Mouse (Mus musculus) neural tube, embryonic 15.5 days (tissue): Measurements from ENCODE around the gene Dmrtb1. TPM values are rescaled to one million over a fixed set of nuclear protein-coding genes. Genes with fewer than 3 reads are reported as not detected.

Experiments used
- ATAC-seq: fragments of 200-750 bp; cut with Nextera tagmentation; 2 replicates; pipeline ENCODE4 v1.8.0; 2017; ENCODE audit warnings: mild to moderate bottlenecking, moderate TSS enrichment, moderate library complexity; ENCODE audit not compliant: low FRiP score
- H3K27ac ChIP-seq: fragments of 300-500 bp; sonication (generic); replicated peaks from 2 replicates; pipeline ENCODE4 v1.5.1; 2015; ENCODE audit warnings: mild to moderate bottlenecking, inconsistent platforms
- H3K27me3 ChIP-seq: fragments of 300-500 bp; sonication (generic); replicated peaks from 2 replicates; pipeline ENCODE4 v1.6.1; 2015; ENCODE audit warnings: inconsistent platforms
- H3K36me3 ChIP-seq: fragments of 300-500 bp; sonication (generic); 2 replicates; pipeline ENCODE4 v1.6.1; 2015; ENCODE audit warnings: inconsistent platforms
- H3K4me1 ChIP-seq: fragments of 300-500 bp; sonication (generic); 2 replicates; pipeline ENCODE4 v1.6.1; 2015; ENCODE audit warnings: inconsistent platforms
- H3K4me2 ChIP-seq: fragments of 300-500 bp; sonication (generic); 2 replicates; pipeline ENCODE4 v1.6.1; 2015; ENCODE audit warnings: inconsistent platforms, mild to moderate bottlenecking, moderate library complexity
- H3K4me3 ChIP-seq: fragments of 300-500 bp; sonication (generic); replicated peaks from 2 replicates; pipeline ENCODE4 v1.5.1; 2015; ENCODE audit warnings: mild to moderate bottlenecking, inconsistent platforms
- H3K9ac ChIP-seq: fragments of 300-500 bp; sonication (generic); replicated peaks from 2 replicates; pipeline ENCODE4 v1.6.1; 2015; ENCODE audit warnings: mild to moderate bottlenecking, inconsistent platforms
- H3K9me3 ChIP-seq: fragments of 300-500 bp; sonication (generic); replicated peaks from 2 replicates; pipeline ENCODE4 v1.6.1; 2016; ENCODE audit warnings: inconsistent platforms
- WGBS: fragments of 180-500 bp; shearing (Covaris S2); methylation state at CpG from one replicate; pipeline ENCODE4 v1.1.7; 2015; ENCODE audit warnings: mixed read lengths; 5-methylcytosine and 5-hydroxymethylcytosine counted together
- polyA plus RNA-seq: library from polyadenylated mRNA; unstranded; fragments of >200 nt; fragmentation: Nextera tagmentation; extraction: Ambion mirVana; gene quantifications from 2 replicates; pipeline ENCODE4 v1.2.1, GENCODE M21; 2015

Dmrtb1 gene
- polyA plus RNA-seq, 1 experiment from 2014 or later = 9.0 TPM

- Histone ChIP-seq H3K9me3 (no peaks in the 10 kb centered on the region), H3K4me3 (no peak overlapping the region), H3K4me1 (peaks cover 20% of the 10 kb centered on the region), H3K9ac (0 out of 2 replicates have a peak overlapping the region, but pooled peaks have one; percentile 20), H3K27ac (peak overlapping the region; percentile 56), H3K27me3 (no peaks in the 10 kb centered on the region), H3K36me3 (no peaks in the 10 kb centered on the region), H3K4me2 (peak overlapping the region; percentile 13)
- ATAC-seq = peak; percentile 52
- WGBS = 21% methylated on average over 15 of the region's 15 CpGs
These were observed 3.5 kb downstream of the Dmrtb1 start for GRCm38 (mm10) chr4:107680311-107681098.

GRCm38 (mm10) chr4:107675645-107676044 lies 8.4 kb downstream of the Dmrtb1 start:
- H3K9ac ChIP-seq = no peak overlapping the region
- 68% methylated on average over 10 of the region's 10 CpGs for WGBS
- no peak for ATAC-seq
- H3K4me3 ChIP-seq = no peak overlapping the region
- no peak overlapping the region for H3K4me2 ChIP-seq
- H3K4me1 ChIP-seq = peaks cover 26% of the 10 kb centered on the region
- no peaks in the 10 kb centered on the region for H3K9me3 ChIP-seq
- H3K36me3 ChIP-seq = no peaks in the 10 kb centered on the region
- no peaks in the 10 kb centered on the region for H3K27me3 ChIP-seq
- H3K27ac ChIP-seq = no peak overlapping the region

GRCm38 (mm10) chr4:107674322-107674644 lies 9.7 kb downstream of the Dmrtb1 start:
- no peaks in the 10 kb centered on the region for H3K36me3 ChIP-seq
- peak; percentile 35; the same call in 1 of the 2 replicates for ATAC-seq
- H3K9ac ChIP-seq = 0 out of 2 replicates have a peak overlapping the region, but pooled peaks have one; percentile 5
- WGBS = 35% methylated on average over 5 of the region's 5 CpGs
- peak overlapping the region; percentile 47 for H3K4me2 ChIP-seq
- H3K27ac ChIP-seq = peak overlapping the region; percentile 87
- peak overlapping the region; percentile 16; the same call in 1 of the 2 replicates for H3K4me3 ChIP-seq
- H3K4me1 ChIP-seq = peaks cover 20% of the 10 kb centered on the region
- H3K27me3 ChIP-seq = no peaks in the 10 kb centered on the region
- H3K9me3 ChIP-seq = no peaks in the 10 kb centered on the region

- H3K27ac ChIP-seq = peak overlapping the region; percentile 87
- peak; percentile 93 for ATAC-seq
- H3K9me3 ChIP-seq = no peaks in the 10 kb centered on the region
- H3K27me3 ChIP-seq = no peaks in the 10 kb centered on the region
- 9% methylated on average over 23 of the region's 23 CpGs for WGBS
- peaks cover 20% of the 10 kb centered on the region for H3K4me1 ChIP-seq
- no peak overlapping the region for H3K9ac ChIP-seq
- no peaks in the 10 kb centered on the region for H3K36me3 ChIP-seq
- H3K4me2 ChIP-seq = peak overlapping the region; percentile 47
- peak overlapping the region; percentile 16; the same call in 1 of the 2 replicates for H3K4me3 ChIP-seq
These were observed 10.2 kb downstream of the Dmrtb1 start for GRCm38 (mm10) chr4:107673638-107674321.

- 55% methylated on average over 5 of the region's 5 CpGs for WGBS
- peaks cover 20% of the 10 kb centered on the region for H3K4me1 ChIP-seq
- ATAC-seq = no peak
These were observed 13.3 kb downstream of the Dmrtb1 start for GRCm38 (mm10) chr4:107670731-107671130.

GRCm38 (mm10) chr4:107668514-107668913 lies 15.5 kb downstream of the Dmrtb1 start:
- no peak overlapping the region for H3K4me3 ChIP-seq
- H3K9me3 ChIP-seq = no peaks in the 10 kb centered on the region
- peaks cover 11% of the 10 kb centered on the region for H3K4me1 ChIP-seq
- 92% methylated on average over 2 of the region's 2 CpGs for WGBS
- no peak overlapping the region for H3K27ac ChIP-seq
- no peaks in the 10 kb centered on the region for H3K27me3 ChIP-seq
- no peak overlapping the region for H3K9ac ChIP-seq
- ATAC-seq = no peak
- no peaks in the 10 kb centered on the region for H3K36me3 ChIP-seq
- no peak overlapping the region for H3K4me2 ChIP-seq

More at GRCm38 (mm10) chr4:107670731-107671130, 13.3 kb downstream of the Dmrtb1 start:
- Histone ChIP-seq H3K27ac (0 out of 2 replicates have a peak overlapping the region, but pooled peaks have one; percentile 9), H3K9me3 (no peaks in the 10 kb centered on the region), H3K4me3 (no peak overlapping the region), H3K36me3 (no peaks in the 10 kb centered on the region), H3K4me2 (no peak overlapping the region), H3K9ac (no peak overlapping the region), H3K27me3 (no peaks in the 10 kb centered on the region)

GRCm38 (mm10) chr4:107660649-107661048 lies 23.4 kb downstream of the Dmrtb1 start:
- Histone ChIP-seq H3K4me3 (no peak overlapping the region), H3K4me2 (no peak overlapping the region), H3K36me3 (no peaks in the 10 kb centered on the region), H3K4me1 (no peaks in the 10 kb centered on the region), H3K9ac (no peak overlapping the region), H3K9me3 (no peaks in the 10 kb centered on the region), H3K27me3 (no peaks in the 10 kb centered on the region), H3K27ac (no peak overlapping the region)
- WGBS = 86% methylated on average over 11 of the region's 11 CpGs
- no peak for ATAC-seq

GRCm38 (mm10) chr4:107653280-107653643 lies 30.8 kb downstream of the Dmrtb1 start:
- WGBS = 79% methylated on average over 5 of the region's 5 CpGs
- no peak; the same call in 1 of the 2 replicates for ATAC-seq
- Histone ChIP-seq H3K27ac (no peak overlapping the region), H3K9ac (no peak overlapping the region), H3K4me1 (peaks cover 20% of the 10 kb centered on the region), H3K27me3 (no peaks in the 10 kb centered on the region), H3K4me2 (no peak overlapping the region), H3K36me3 (no peaks in the 10 kb centered on the region), H3K4me3 (no peak overlapping the region), H3K9me3 (no peaks in the 10 kb centered on the region)

- no peak overlapping the region for H3K27ac ChIP-seq
- H3K9ac ChIP-seq = no peak overlapping the region
- peak; percentile 89 for ATAC-seq
- no peak overlapping the region for H3K4me3 ChIP-seq
- peaks cover 20% of the 10 kb centered on the region for H3K4me1 ChIP-seq
- H3K4me2 ChIP-seq = 0 out of 2 replicates have a peak overlapping the region, but pooled peaks have one; percentile 22
- no peaks in the 10 kb centered on the region for H3K9me3 ChIP-seq
- 16% methylated on average over 7 of the region's 7 CpGs for WGBS
- H3K36me3 ChIP-seq = no peaks in the 10 kb centered on the region
- H3K27me3 ChIP-seq = no peaks in the 10 kb centered on the region
These were observed 31.3 kb downstream of the Dmrtb1 start for GRCm38 (mm10) chr4:107652598-107653279.

- no peaks in the 10 kb centered on the region for H3K9me3 ChIP-seq
- H3K4me2 ChIP-seq = peak overlapping the region; percentile 13
- H3K4me1 ChIP-seq = peaks cover 20% of the 10 kb centered on the region
- no peak overlapping the region for H3K27ac ChIP-seq
- H3K9ac ChIP-seq = no peak overlapping the region
- no peak for ATAC-seq
- no peaks in the 10 kb centered on the region for H3K27me3 ChIP-seq
- H3K4me3 ChIP-seq = no peak overlapping the region
- H3K36me3 ChIP-seq = no peaks in the 10 kb centered on the region
- 11% methylated on average over 12 of the region's 12 CpGs for WGBS
These were observed 33.0 kb downstream of the Dmrtb1 start for GRCm38 (mm10) chr4:107651021-107651496.

GRCm38 (mm10) chr4:107648959-107649485 lies 35.0 kb downstream of the Dmrtb1 start:
- Histone ChIP-seq H3K4me3 (no peak overlapping the region), H3K36me3 (no peaks in the 10 kb centered on the region), H3K9me3 (no peaks in the 10 kb centered on the region), H3K27ac (no peak overlapping the region), H3K27me3 (no peaks in the 10 kb centered on the region), H3K9ac (no peak overlapping the region), H3K4me1 (peaks cover 20% of the 10 kb centered on the region), H3K4me2 (no peak overlapping the region)
- WGBS = 66% methylated on average over 5 of the region's 5 CpGs
- ATAC-seq = no peak
